Mouse (Mus musculus) spleen, postnatal 10 days (tissue): Measurements from ENCODE around the gene Amfr.

ENCODE experiments used
- DNase-seq, 2 experiments: peaks; one replicate each; pipeline ENCODE4 v3.0.0; 2021 to 2022; ENCODE audit warnings: low spot score in 2 of 2

Gene Amfr

DNA sequence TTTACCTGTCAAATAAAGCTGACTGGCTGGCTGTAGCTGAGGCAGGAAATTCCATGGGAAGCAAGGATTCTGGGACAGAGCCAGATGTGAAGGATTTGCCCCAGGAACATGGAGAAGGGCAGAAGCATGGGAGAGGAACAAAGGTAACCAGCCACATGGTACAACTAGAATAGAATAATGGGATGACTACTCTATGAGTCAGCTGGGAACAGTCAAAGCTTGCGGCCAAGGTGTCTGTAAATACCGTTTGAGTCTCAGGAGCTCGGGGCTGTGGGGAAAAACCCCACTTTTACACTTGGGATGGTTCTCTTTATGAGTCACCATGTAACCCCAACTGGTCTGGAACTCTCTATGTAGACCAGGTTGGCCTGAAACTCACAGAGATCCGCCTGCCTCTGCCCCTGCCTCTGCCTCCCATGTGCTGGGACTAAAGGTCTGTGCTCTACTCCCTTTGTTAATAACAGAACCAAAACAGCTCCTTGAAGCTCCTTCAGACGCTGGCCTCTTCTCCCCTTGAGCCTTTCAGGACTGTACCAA lies 30.9 kb downstream of the Amfr start:
- no peak for DNase-seq

- DNase-seq: peak in 1 of 2 experiments; percentile 6
Observed at GRCm38 (mm10) chr8:93980141-93980540, 32.5 kb downstream of the Amfr start.

DNA sequence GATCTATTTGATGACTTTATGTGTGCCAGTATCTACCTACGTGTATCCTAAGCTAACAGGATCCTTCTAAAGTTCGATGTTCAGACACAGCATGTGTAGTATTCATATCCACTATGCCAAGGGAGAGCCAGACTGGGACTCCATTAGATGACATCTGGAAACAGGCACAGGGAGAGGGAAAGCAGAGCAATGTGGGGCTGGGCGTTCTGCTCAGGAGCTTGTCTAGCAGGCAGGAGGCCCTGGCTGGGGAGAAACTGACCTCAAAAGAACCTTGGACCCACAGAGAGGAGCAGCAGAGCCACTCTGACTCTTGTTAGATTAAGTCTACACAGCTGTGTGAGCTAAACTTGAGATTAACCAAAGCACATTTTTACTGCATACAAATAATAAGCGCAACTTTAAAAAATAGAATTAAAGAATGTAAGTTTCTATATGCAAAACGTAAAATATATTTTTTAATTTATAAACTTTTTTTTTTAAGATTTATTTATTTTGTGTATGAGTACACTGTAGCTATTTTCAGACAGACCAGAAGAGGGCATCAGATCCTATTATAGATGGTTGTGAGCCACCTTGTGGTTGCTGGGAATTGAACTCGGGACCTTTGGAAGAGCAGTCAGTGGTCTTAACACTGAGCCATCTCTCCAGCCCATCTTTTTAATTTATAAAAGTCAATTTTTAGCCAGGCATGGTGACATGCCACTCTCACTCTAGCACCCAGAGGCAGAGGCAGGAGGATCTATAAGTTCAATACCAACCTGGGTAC lies 36.0 kb downstream of the Amfr start:
- DNase-seq: peak in 1 of 2 experiments; percentile 3

DNA sequence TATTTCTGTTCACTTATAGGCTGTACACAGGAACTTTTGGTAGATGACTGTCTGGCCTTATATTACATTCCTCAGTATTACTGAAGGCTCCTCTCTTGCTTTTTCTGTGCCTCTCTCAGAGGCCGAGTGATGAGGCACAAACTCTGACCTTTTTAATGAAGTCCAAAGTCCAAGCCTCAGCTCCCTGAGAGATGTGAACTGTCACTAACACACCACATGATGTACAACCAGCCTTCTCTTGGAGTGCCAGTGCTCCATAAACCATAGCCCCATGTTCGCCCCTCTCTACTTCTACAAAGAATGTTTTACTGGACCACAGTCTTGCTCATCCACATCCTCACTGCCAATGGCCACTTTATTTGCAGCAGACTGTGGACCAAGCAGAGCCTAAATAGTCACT lies 37.3 kb downstream of the Amfr start:
- peak in 1 of 2 experiments; percentile 2 for DNase-seq

DNA sequence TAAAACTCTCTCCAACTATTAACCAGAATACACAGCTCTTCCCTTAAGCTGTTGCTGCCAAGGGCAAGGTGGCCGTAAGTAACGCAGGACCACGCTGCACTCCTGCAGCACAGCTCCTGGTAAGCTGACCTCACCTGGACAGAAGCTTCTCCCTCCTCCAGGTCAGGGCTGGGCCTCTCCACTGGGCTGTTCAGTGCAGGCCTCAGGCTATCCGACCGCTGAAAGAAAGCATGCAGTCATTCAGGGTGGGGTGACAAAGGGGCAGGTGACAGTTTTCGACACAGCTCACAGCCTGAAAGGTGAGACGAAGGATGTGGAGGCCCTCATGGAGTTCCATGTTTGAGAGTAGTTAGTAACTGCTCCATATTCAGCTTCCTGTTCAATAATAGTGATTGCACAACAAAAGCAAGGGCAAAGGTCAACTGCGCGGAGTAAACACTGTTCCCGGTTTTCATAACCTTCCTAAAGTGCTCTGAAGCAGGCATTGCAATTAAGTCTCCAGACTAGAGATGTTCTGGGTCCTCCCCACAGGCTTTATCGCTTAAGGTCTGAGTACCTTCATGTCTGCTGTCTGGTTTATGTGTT lies 37.9 kb downstream of the Amfr start:
- peak in 1 of 2 experiments; percentile 8 for DNase-seq

DNA sequence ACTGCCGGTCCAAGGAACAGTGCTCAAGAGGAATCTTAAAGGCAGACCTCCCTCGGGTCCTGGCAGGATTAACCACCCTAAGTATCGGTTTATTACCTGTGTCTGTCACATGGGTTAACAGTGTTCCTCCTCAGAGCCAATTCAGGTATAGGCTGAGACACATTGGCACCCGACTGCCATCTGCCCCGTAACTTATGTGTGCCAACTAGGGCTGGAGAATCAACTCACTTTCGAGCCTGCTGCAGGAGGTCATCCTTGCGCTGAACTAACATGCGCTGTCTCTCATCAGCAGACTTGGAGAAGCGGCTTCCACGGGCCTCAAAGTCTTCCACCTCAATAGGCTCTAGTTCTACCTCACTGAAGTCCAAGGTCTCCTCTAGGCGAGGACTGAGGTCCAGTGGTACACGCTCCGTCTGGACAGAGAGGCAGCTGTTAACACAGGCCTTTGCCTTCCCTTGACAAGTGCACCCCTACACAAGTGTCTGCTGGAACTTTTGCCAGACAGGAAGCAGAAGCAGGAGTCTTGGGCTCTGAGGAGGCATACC lies 38.7 kb downstream of the Amfr start:
- peak in 1 of 2 experiments; percentile 8 for DNase-seq

DNA sequence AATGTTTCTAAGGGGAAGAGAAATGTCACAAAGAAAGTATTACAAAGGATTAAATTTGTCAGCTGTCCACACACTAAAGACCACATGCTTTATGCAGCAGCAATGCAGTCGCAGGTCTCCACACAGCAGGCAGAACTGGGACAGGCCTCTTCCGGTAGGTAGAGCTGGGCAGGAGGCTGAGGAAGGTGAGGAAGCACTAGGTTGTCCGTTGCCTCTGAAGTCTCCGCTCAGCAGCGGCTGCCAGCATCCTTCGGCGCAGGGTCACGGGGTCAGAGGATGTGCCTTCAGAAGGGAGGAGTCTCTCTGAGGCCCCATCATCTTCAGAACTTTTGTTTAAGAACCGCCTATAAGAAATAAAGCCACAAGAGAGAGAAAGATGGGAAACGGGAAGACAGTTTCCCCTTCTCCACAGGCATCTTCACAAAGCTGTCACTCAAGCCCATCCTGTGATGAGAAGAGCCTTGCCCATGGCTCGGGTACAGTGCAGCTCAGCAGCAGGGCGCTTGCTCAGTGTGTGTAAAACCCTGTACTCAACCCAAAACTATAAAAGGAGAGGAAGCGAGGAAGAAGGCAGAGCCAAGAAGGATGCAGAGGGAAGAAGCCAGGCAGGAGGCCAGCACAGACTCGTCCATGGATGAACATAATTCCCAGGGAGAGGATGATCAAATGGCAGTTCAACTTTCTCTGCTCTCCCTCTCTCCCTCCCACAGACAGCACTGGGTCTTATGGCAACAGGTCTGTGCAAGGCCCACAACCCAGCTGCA lies 39.5 kb downstream of the Amfr start:
- DNase-seq: peak in 1 of 2 experiments; percentile 9

GRCm38 (mm10) chr8:93972211-93972610 lies 40.4 kb downstream of the Amfr start:
- DNase-seq: peak in 1 of 2 experiments; percentile 6

GRCm38 (mm10) chr8:93971451-93971850 lies 41.2 kb downstream of the Amfr start:
- DNase-seq: no peak

GRCm38 (mm10) chr8:93969626-93970340 lies 42.9 kb downstream of the Amfr start:
- no peak for DNase-seq

- no peak for DNase-seq
Observed at GRCm38 (mm10) chr8:93968293-93968692, 44.3 kb downstream of the Amfr start.

DNA sequence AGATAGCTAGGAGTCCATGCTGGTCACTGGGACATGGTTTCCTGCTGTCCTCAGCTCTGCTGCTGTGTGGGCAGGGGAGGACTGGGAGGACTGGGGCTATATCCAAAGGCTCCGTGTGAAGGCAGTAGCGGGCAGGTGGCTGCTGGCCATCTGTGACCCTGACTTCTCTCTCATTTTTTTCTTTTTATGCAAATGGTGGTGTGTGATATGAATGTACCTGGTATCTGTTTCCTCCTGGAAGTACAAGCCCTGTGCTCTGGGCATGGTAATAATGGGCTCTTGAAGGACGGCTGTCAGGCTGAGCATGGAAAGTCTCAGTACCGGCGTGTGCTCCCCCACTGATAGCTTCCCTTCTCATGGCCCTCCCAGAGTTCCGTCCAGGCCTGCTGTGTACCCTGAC lies 51.7 kb downstream of the Amfr start:
- DNase-seq: no peak

GRCm38 (mm10) chr8:93958402-93958801 lies 54.2 kb downstream of the Amfr start:
- no peak for DNase-seq

GRCm38 (mm10) chr8:93952511-93952910 lies 60.1 kb downstream of the Amfr start:
- DNase-seq: no peak

DNA sequence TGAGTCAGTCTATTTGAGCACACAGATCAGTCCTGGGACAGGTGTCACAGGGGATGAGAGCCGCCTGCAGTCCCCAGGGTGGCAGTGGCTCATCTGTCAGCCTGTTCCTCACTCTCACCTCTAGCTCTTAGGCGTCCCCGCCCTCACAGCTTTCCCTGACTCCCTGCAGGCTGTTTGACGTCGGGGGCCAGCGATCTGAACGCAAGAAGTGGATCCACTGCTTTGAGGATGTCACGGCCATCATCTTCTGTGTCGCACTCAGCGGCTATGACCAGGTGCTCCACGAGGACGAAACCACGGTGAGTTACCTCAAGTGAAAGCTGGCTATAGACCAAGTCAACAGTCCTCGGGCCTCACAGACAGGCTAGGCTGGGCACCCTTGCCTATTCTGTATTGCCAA lies 62.5 kb downstream of the Amfr start:
- DNase-seq: no peak

- no peak for DNase-seq
Observed at GRCm38 (mm10) chr8:93946397-93946796, 66.2 kb downstream of the Amfr start.

GRCm38 (mm10) chr8:93945781-93946180 lies 66.9 kb downstream of the Amfr start:
- DNase-seq: no peak

- DNase-seq: no peak
Observed at GRCm38 (mm10) chr8:93941636-93942054, 71.0 kb downstream of the Amfr start.

- DNase-seq: no peak
Observed at GRCm38 (mm10) chr8:93940542-93941423, 71.9 kb downstream of the Amfr start.

DNA sequence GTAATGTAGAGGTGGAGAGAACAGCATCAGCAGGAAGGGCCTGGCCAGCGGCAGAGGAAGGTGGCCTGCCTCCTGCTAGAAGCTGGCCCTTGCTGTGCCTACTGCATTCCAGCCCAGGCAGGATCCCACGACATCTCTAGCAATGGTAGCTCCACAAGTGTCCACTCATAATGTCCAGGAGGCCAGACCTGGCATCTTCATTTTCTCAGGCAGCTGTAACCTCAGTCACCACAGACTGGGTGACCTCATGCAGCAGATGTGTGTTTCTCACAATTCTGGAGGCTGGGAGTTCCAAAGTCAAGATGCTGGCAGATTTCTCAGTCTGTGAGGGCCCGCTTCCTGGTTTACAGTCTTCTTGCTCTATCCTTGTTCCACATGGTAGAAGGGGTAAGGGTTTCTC lies 74.4 kb downstream of the Amfr start:
- no peak for DNase-seq
